ENCODE assay signal across 39 mouse cellular contexts in genomic region chr7:33401650-33402049, GRCm38 (mm10). TPM values are rescaled to one million over a fixed set of nuclear protein-coding genes. Genes with fewer than 3 reads are reported as not detected.
"Had no signal": no experiment of that assay in that cellular context is flagged by ENCODE, and none has a peak within 500 bp of the region (broad histone marks: within the 10 kb centered on the region; RNA-seq: fewer than 3 reads in every experiment).

No protein-coding gene starts in this region.

- DNase-seq: cerebellum, adult 8-10 months; cerebellum, adult 9-10 months; cerebellum, adult 9-11 months; cerebellum, postnatal 10 days; cerebellum, postnatal 14 days; cerebellum, postnatal 25 days; cerebellum, postnatal 36 days; embryo, embryonic 11 days; forebrain, postnatal 0 days; gastrocnemius, adult 2 months; gastrocnemius, postnatal 10 days; gastrocnemius, postnatal 14 days; gastrocnemius, postnatal 25 days; gastrocnemius, postnatal 36 days; heart, adult 18-20 months had no signal

- H3K9ac ChIP-seq: embryonic facial prominence, embryonic 12.5 days; embryonic facial prominence, embryonic 13.5 days; embryonic facial prominence, embryonic 15.5 days; forebrain, embryonic 12.5 days; forebrain, embryonic 13.5 days; forebrain, embryonic 15.5 days; forebrain, postnatal 0 days had no signal

- H3K4me3 ChIP-seq: embryonic facial prominence, embryonic 10.5 days; embryonic facial prominence, embryonic 12.5 days; embryonic facial prominence, embryonic 13.5 days; embryonic facial prominence, embryonic 15.5 days; erythroblast, embryonic 14.5 days; forebrain, embryonic 10.5 days; forebrain, embryonic 12.5 days; forebrain, embryonic 13.5 days; forebrain, embryonic 15.5 days; gastrocnemius, adult 2 months; heart, embryonic 10.5 days had no signal

- H3K4me1 ChIP-seq: embryonic facial prominence, embryonic 10.5 days; embryonic facial prominence, embryonic 12.5 days; embryonic facial prominence, embryonic 13.5 days; embryonic facial prominence, embryonic 15.5 days; forebrain, embryonic 10.5 days; forebrain, embryonic 12.5 days; forebrain, embryonic 13.5 days; forebrain, embryonic 15.5 days; heart, embryonic 10.5 days had no signal

- H3K27ac ChIP-seq: embryonic facial prominence, embryonic 10.5 days; embryonic facial prominence, embryonic 12.5 days; embryonic facial prominence, embryonic 13.5 days; embryonic facial prominence, embryonic 15.5 days; forebrain, embryonic 10.5 days; forebrain, embryonic 12.5 days; forebrain, embryonic 13.5 days; forebrain, embryonic 15.5 days; gastrocnemius, adult 2 months; heart, embryonic 10.5 days had no signal

- H3K27me3 ChIP-seq: embryonic facial prominence, embryonic 12.5 days; embryonic facial prominence, embryonic 13.5 days; embryonic facial prominence, embryonic 15.5 days; forebrain, embryonic 12.5 days; forebrain, embryonic 13.5 days; forebrain, embryonic 15.5 days had no signal

- H3K36me3 ChIP-seq: embryonic facial prominence, embryonic 10.5 days; embryonic facial prominence, embryonic 12.5 days; embryonic facial prominence, embryonic 13.5 days; embryonic facial prominence, embryonic 15.5 days; forebrain, embryonic 10.5 days; forebrain, embryonic 12.5 days; forebrain, embryonic 15.5 days; heart, embryonic 10.5 days had no signal

RNA-seq across cellular contexts. Expression of gene Scgb1b20, which starts 28.6 kb away (rescaled TPM):
- total RNA-seq: common myeloid progenitor, adult 5-6 weeks; forebrain, postnatal 0 days; gastrocnemius, adult 18-20 months; gastrocnemius, adult 2 months; gastrocnemius, adult 8-10 months; gastrocnemius, postnatal 10 days; gastrocnemius, postnatal 14 days; gastrocnemius, postnatal 25 days; gastrocnemius, postnatal 36 days; gastrocnemius, postnatal 4 days; granulocyte monocyte progenitor cell, adult 5-6 weeks; heart, adult 18-20 months; heart, adult 8-10 months had no signal
- polyA plus RNA-seq: cortical plate, adult 2 months; embryonic facial prominence, embryonic 10.5 days; embryonic facial prominence, embryonic 11.5 days; embryonic facial prominence, embryonic 12.5 days; embryonic facial prominence, embryonic 13.5 days; embryonic facial prominence, embryonic 14.5 days; embryonic facial prominence, embryonic 15.5 days; erythroblast, embryonic 14.5 days; forebrain, embryonic 10.5 days; forebrain, embryonic 11.5 days; forebrain, embryonic 12.5 days; forebrain, embryonic 13.5 days; forebrain, embryonic 14.5 days; forebrain, embryonic 15.5 days; forebrain, embryonic 16.5 days; forebrain, postnatal 0 days; frontal cortex, adult 2 months; gonadal fat pad, adult 2 months; heart, embryonic 10.5 days had no signal

RNA-seq across cellular contexts. Expression of gene Scgb2b20, which starts 35.5 kb away (rescaled TPM):
- total RNA-seq: common myeloid progenitor, adult 5-6 weeks; forebrain, postnatal 0 days; gastrocnemius, adult 18-20 months; gastrocnemius, adult 2 months; gastrocnemius, adult 8-10 months; gastrocnemius, postnatal 10 days; gastrocnemius, postnatal 14 days; gastrocnemius, postnatal 25 days; gastrocnemius, postnatal 36 days; gastrocnemius, postnatal 4 days; granulocyte monocyte progenitor cell, adult 5-6 weeks; heart, adult 18-20 months; heart, adult 8-10 months had no signal
- polyA plus RNA-seq: cortical plate, adult 2 months; embryonic facial prominence, embryonic 10.5 days; embryonic facial prominence, embryonic 11.5 days; embryonic facial prominence, embryonic 12.5 days; embryonic facial prominence, embryonic 13.5 days; embryonic facial prominence, embryonic 14.5 days; embryonic facial prominence, embryonic 15.5 days; erythroblast, embryonic 14.5 days; forebrain, embryonic 10.5 days; forebrain, embryonic 11.5 days; forebrain, embryonic 12.5 days; forebrain, embryonic 13.5 days; forebrain, embryonic 14.5 days; forebrain, embryonic 15.5 days; forebrain, embryonic 16.5 days; forebrain, postnatal 0 days; frontal cortex, adult 2 months; gonadal fat pad, adult 2 months; heart, embryonic 10.5 days had no signal
